Mouse (Mus musculus): ENCODE data around the gene Zfp449. TPM values are rescaled to one million over a fixed set of nuclear protein-coding genes. Genes with fewer than 3 reads are reported as not detected.

Zfp449 gene
- polyA plus RNA-seq, 1 experiment from 2014 or later = 9.0 TPM

DNA sequence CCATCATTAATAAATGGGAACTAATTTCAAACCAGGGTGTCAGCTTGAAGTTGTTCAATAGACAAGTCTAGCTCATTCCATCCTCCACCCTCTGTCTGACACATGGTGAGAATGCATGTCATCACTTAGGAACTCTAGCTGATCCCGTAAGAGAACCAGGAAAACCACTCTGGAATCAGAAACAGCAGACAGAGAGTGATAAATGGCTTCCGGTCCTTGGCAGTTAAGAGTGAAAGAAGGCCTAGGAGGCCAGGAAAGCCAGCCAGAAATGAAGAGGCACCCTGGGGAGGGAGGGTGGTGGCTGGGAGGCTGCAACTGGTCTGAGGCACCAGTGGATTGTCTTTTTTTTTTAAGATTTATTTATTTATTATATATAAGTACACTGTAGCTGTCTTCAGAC lies 34.7 kb downstream of the Zfp449 start:
- no peak overlapping the region for H3K4me3 ChIP-seq (ENCODE audit: low read length)
- no peaks in the 10 kb centered on the region for H3K27me3 ChIP-seq (ENCODE audit: insufficient read depth, low read length)
- H3K4me2 ChIP-seq (replicated peaks; ENCODE audit: low read depth, low read length) = no peak overlapping the region
- H3K4me1 ChIP-seq (ENCODE audit: insufficient read depth, low read length) = no peaks in the 10 kb centered on the region
- no peaks in the 10 kb centered on the region for H3K36me3 ChIP-seq (ENCODE audit: insufficient read depth, low read length)
- no peak overlapping the region for H3K27ac ChIP-seq (ENCODE audit: low read length)
- 69% methylated on average over 2 of the region's 2 CpGs for WGBS
- H3K9ac ChIP-seq (replicated peaks; ENCODE audit: low read length) = no peak overlapping the region
- no peak for ATAC-seq (ENCODE audit: low FRiP score, low TSS enrichment)
- no peaks in the 10 kb centered on the region for H3K9me3 ChIP-seq (ENCODE audit: low read length)

DNA sequence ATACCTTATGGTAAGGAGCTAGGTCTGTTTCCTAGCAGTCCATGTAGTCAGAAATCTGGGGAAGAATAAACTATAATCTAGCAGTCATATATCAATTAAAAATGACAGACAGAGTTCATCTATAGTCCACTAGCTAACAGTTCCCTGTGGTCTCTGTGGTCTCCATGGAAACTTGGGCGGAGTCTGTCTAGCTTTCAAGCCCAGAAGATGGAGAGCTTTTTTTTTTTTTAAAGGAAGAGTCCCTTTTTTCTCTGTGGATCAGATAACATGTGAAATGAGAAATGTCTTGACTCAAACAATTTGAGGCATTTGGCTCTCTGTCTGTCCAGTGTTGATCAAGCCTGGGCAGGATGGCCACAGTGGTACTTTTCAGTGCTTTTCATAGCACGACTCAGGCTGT lies 37.9 kb downstream of the Zfp449 start:
- no peak overlapping the region for H3K9ac ChIP-seq (replicated peaks; ENCODE audit: low read length)
- no peaks in the 10 kb centered on the region for H3K27me3 ChIP-seq (ENCODE audit: insufficient read depth, low read length)
- H3K4me2 ChIP-seq (replicated peaks; ENCODE audit: low read depth, low read length) = no peak overlapping the region
- WGBS = 80% methylated on average over 2 of the region's 2 CpGs
- no peak overlapping the region for H3K4me3 ChIP-seq (ENCODE audit: low read length)
- no peaks in the 10 kb centered on the region for H3K36me3 ChIP-seq (ENCODE audit: insufficient read depth, low read length)
- ATAC-seq (ENCODE audit: low FRiP score, low TSS enrichment) = no peak
- no peaks in the 10 kb centered on the region for H3K9me3 ChIP-seq (ENCODE audit: low read length)
- no peak overlapping the region for H3K27ac ChIP-seq (ENCODE audit: low read length)
- H3K4me1 ChIP-seq (ENCODE audit: insufficient read depth, low read length) = no peaks in the 10 kb centered on the region

DNA sequence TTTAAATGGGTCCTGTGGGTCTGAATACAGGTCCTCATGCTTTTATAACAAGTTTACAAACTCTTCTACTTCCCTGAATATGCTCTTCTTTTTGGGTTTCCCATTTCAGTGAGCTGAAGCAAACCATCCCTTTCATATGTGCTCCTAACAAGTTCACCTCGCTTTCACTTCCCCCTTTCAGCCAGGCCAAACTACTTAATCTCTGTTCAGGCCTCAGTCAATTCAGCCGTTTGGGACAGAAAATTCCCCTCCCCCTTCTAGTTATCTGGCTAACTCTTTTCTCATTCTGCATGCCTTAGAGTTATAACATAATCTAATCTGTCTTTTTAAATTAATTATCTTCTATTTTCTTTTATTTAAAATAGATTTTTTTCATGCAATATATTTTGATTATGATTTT lies 58.4 kb downstream of the Zfp449 start:
- H3K9ac ChIP-seq (replicated peaks; ENCODE audit: low read length) = no peak overlapping the region
- H3K27me3 ChIP-seq (ENCODE audit: insufficient read depth, low read length) = no peaks in the 10 kb centered on the region
- no peaks in the 10 kb centered on the region for H3K9me3 ChIP-seq (ENCODE audit: low read length)
- H3K4me3 ChIP-seq (ENCODE audit: low read length) = no peak overlapping the region
- no peak overlapping the region for H3K27ac ChIP-seq (ENCODE audit: low read length)
- H3K4me2 ChIP-seq (replicated peaks; ENCODE audit: low read depth, low read length) = no peak overlapping the region
- ATAC-seq (ENCODE audit: low FRiP score, low TSS enrichment) = no peak
- 31% methylated on average over 2 of the region's 2 CpGs for WGBS
- no peaks in the 10 kb centered on the region for H3K36me3 ChIP-seq (ENCODE audit: insufficient read depth, low read length)
- no peaks in the 10 kb centered on the region for H3K4me1 ChIP-seq (ENCODE audit: insufficient read depth, low read length)

DNA sequence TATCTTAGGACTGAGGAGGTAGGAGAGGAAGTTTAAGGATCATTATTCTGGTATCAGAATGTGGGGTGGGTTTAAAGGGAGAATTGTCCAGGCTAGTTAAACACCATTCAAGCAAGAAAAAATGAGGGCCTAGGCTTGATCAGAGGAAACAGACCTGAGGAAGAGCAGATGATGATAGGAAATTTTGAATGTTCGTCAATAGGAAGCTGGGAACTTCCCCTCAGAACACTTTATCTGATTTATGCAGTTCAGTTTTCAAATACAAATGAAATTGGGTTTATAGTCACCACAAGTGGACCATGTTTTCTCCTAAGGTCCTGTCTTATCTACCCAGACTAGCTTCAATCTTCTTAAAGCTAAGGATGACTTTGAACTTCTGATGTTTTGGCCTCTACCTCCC lies 59.3 kb downstream of the Zfp449 start:
- H3K36me3 ChIP-seq (ENCODE audit: insufficient read depth, low read length) = no peaks in the 10 kb centered on the region
- H3K4me1 ChIP-seq (ENCODE audit: insufficient read depth, low read length) = no peaks in the 10 kb centered on the region
- ATAC-seq (ENCODE audit: low FRiP score, low TSS enrichment) = no peak
- H3K27me3 ChIP-seq (ENCODE audit: insufficient read depth, low read length) = no peaks in the 10 kb centered on the region
- H3K9me3 ChIP-seq (ENCODE audit: low read length) = no peaks in the 10 kb centered on the region
- H3K4me2 ChIP-seq (replicated peaks; ENCODE audit: low read depth, low read length) = no peak overlapping the region
- H3K27ac ChIP-seq (ENCODE audit: low read length) = no peak overlapping the region
- H3K9ac ChIP-seq (replicated peaks; ENCODE audit: low read length) = no peak overlapping the region
- WGBS = 63% methylated on average over 1 of the region's 1 CpGs
- no peak overlapping the region for H3K4me3 ChIP-seq (ENCODE audit: low read length)

DNA sequence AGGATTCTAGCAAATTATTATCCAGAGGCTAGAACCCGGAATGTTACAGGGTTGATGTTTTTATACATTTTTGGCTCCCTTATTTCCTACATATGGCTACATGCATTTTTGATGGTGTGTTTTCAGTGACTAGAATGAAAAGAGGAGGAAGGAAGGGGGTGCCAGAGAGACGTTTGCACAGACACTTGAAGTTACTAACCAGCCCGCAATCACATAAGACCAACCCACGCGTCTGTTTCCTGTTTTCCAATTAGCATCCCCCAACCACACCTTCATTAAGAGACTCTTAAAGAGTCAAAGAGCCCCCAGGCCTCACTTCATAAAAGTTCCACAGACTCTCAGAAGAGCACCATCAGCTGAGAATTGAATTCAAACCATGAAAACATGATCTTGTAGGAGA lies 59.9 kb downstream of the Zfp449 start:
- WGBS = 62% methylated on average over 5 of the region's 5 CpGs
- Histone ChIP-seq H3K36me3 (ENCODE audit: insufficient read depth, low read length) (no peaks in the 10 kb centered on the region), H3K9ac (replicated peaks; ENCODE audit: low read length) (no peak overlapping the region), H3K9me3 (ENCODE audit: low read length) (no peaks in the 10 kb centered on the region), H3K4me1 (ENCODE audit: insufficient read depth, low read length) (no peaks in the 10 kb centered on the region), H3K4me2 (replicated peaks; ENCODE audit: low read depth, low read length) (no peak overlapping the region), H3K27ac (ENCODE audit: low read length) (no peak overlapping the region), H3K27me3 (ENCODE audit: insufficient read depth, low read length) (no peaks in the 10 kb centered on the region), H3K4me3 (ENCODE audit: low read length) (no peak overlapping the region)
- ATAC-seq (ENCODE audit: low FRiP score, low TSS enrichment) = no peak

Other genes with a start within 250 kb of the Zfp449 start
- 0.26 and 0.28 TPM in 2 replicates for gene 3830403N18Rik, start 209.8 kb upstream of the Zfp449 start, polyA plus RNA-seq (2015; fragmentation: Nextera tagmentation; extraction: Ambion mirVana)
- gene Gm773, start 133.5 kb upstream of the Zfp449 start, polyA plus RNA-seq (2015; fragmentation: Nextera tagmentation; extraction: Ambion mirVana) = 0.21 TPM in 1 of 2 replicates, not detected in the other
- gene Smim10l2a, start 28.2 kb downstream of the Zfp449 start, polyA plus RNA-seq (2015; fragmentation: Nextera tagmentation; extraction: Ambion mirVana) = 8.0 TPM in 2 replicates
- 2.0 and 3.5 TPM in 2 replicates for gene Gm2174, start 101.6 kb downstream of the Zfp449 start, polyA plus RNA-seq (2015; fragmentation: Nextera tagmentation; extraction: Ambion mirVana)
- gene Ints6l, start 108.5 kb downstream of the Zfp449 start, polyA plus RNA-seq (2015; fragmentation: Nextera tagmentation; extraction: Ambion mirVana) = 31.9 and 32.2 TPM in 2 replicates
- gene Gm10477, start 178.3 kb downstream of the Zfp449 start, polyA plus RNA-seq (2015; fragmentation: Nextera tagmentation; extraction: Ambion mirVana) = not detected in 2 replicates
- not detected in 2 replicates for gene Gm648, start 203.2 kb downstream of the Zfp449 start, polyA plus RNA-seq (2015; fragmentation: Nextera tagmentation; extraction: Ambion mirVana)

Data from kidney, embryonic 16.5 days (tissue).